Mouse (Mus musculus) CH12.LX (cell line): ENCODE measurements around the gene Txndc17.

ENCODE experiments used
- CHD1 ChIP-seq: IDR thresholded peaks from 2 replicates; pipeline ENCODE4 v1.6.1; 2012; ENCODE audit warnings: low read depth, low read length, improper control_type of control experiment, inconsistent platforms
- CTCF ChIP-seq, 2 experiments: IDR thresholded peaks in 1 of 2; conservative IDR thresholded peaks in 1 of 2; 2 replicates each; pipeline ENCODE4 v1.5.1; 2011 to 2012; ENCODE audit warnings: low read depth in 2 of 2, low read length in 2 of 2, improper control_type of control experiment in 1 of 2, inconsistent platforms in 1 of 2, mild to moderate bottlenecking in 1 of 2, moderate library complexity in 1 of 2
- E2F4 ChIP-seq: IDR thresholded peaks from 2 replicates; pipeline ENCODE4 v1.6.1; 2011; ENCODE audit warnings: low read depth, low read length, improper control_type of control experiment; ENCODE audit not compliant: insufficient replicate concordance
- EP300 ChIP-seq: IDR thresholded peaks from 2 replicates; pipeline ENCODE4 v1.6.1; 2011; ENCODE audit warnings: low read length, improper control_type of control experiment
- ETS1 ChIP-seq: conservative IDR thresholded peaks from 2 replicates; pipeline ENCODE4 v1.6.1; 2012; ENCODE audit warnings: low read depth, mild to moderate bottlenecking, inconsistent platforms, low read length, improper control_type of control experiment, moderate library complexity
- NRF1 ChIP-seq: IDR thresholded peaks from 2 replicates; pipeline ENCODE4 v1.6.1; 2014; ENCODE audit warnings: low read depth, mild to moderate bottlenecking, inconsistent platforms, low read length, improper control_type of control experiment, moderate library complexity
- POLR2A ChIP-seq: IDR thresholded peaks from 2 replicates; pipeline ENCODE4 v1.6.1; 2011; ENCODE audit warnings: low read depth, mild to moderate bottlenecking, improper control_type of control experiment, low read length
- TBP ChIP-seq: conservative IDR thresholded peaks from 2 replicates; pipeline ENCODE4 v1.6.1; 2011; ENCODE audit warnings: low read depth, low read length, improper control_type of control experiment
- USF1 ChIP-seq: IDR thresholded peaks from 2 replicates; pipeline ENCODE4 v1.6.1; 2014; ENCODE audit warnings: low read depth, mild to moderate bottlenecking, inconsistent platforms, low read length, improper control_type of control experiment
- ZNF384 ChIP-seq: IDR thresholded peaks from 2 replicates; pipeline ENCODE4 v1.6.1; 2012; ENCODE audit warnings: low read depth, low read length, improper control_type of control experiment, inconsistent platforms

DNA sequence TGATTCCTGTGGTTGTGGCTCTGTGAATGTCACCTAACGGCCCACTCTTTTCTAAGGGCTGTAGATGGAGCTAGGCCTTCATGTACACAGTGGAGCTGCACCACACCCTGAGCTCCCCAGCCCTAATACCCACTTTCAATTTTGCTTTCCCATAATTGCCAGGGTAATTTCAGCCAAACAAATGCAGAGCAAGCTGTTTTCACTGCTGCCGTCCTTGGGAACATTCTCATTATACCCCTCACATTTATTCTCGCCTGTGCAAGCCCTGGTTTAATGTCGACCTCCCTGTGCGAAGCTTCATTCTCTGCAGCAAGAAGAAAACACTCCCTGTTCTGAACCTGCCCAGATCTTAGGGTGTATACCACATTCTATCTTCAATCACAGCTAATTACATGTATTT lies 31.4 kb upstream of the Txndc17 start:
- TF ChIP-seq USF1 (no peak), ZNF384 (no peak), ETS1 (no peak), POLR2A (no peak), NRF1 (no peak), CTCF (conservative IDR thresholded peaks at IDR 0.05 in 1 of 2, IDR thresholded peaks at IDR 0.05 in 1 of 2; ENCODE audit: low read depth in 2 of 2, low read length in 2 of 2) (no peak), CHD1 (no peak), EP300 (no peak), TBP (no peak), E2F4 (no peak)
